Mouse (Mus musculus): ENCODE measurements around the gene Defb33. TPM values are rescaled to one million over a fixed set of nuclear protein-coding genes. Genes with fewer than 3 reads are reported as not detected.

The Defb33 gene
- not detected for polyA plus RNA-seq (2012; fragmentation: generic; extraction: Trizol)

DNA sequence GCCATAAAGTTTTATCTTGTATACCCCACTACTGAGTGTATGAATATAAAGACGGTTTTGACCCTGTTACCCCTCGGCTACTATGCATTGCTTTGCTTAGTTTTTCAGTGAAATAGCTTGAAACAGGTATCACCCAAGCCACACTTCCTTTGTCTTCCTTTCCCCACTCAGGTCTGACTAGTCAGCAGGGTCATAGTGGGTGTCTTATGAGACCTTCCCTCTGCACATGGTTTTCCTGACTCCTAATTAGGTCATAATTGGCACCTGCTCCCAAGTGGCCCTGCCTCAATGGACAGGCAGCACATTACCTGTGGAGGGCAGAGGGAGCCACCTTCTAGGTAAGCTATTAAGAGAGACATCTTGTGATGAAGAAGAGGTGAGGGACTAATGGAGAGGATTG lies at the start of gene Defb33:
TSS of gene Defb33 (plus strand) at position 301 of the 400 bp plus-strand sequence.
- Histone ChIP-seq H3K4me3 (no peak within 1 kb of the TSS), H3K79me2 (ENCODE audit: control insufficient read depth, insufficient read depth) (no peaks in the 10 kb centered on the region), H3ac (ENCODE audit: control insufficient read depth, insufficient read length) (no peak within 1 kb of the TSS), H3K36me3 (ENCODE audit: control insufficient read depth, insufficient read depth) (no peaks in the 10 kb centered on the region), H3K4me2 (ENCODE audit: low read depth) (no peak within 1 kb of the TSS), H3K27me3 (ENCODE audit: control insufficient read depth, insufficient read depth, insufficient read length) (no peaks in the 10 kb centered on the region)
- TF ChIP-seq POLR2AphosphoS2 (IDR thresholded peaks at IDR 0.05; ENCODE audit: insufficient read length, low read depth) (no peak), POLR2A (IDR thresholded peaks at IDR 0.05; ENCODE audit: insufficient read length, low read depth) (no peak), CEBPB (IDR thresholded peaks at IDR 0.05; ENCODE audit: insufficient read depth, poor library complexity, severe bottlenecking) (no peak), E2F4 (IDR thresholded peaks at IDR 0.05; ENCODE audit: insufficient read depth) (no peak), MYOD1 (IDR thresholded peaks at IDR 0.05; ENCODE audit: control insufficient read depth in 1 of 3, insufficient read length in 2 of 3, low read depth in 2 of 3) (no peak), MYOG (IDR thresholded peaks at IDR 0.05; ENCODE audit: control insufficient read depth in 1 of 3, insufficient read depth in 1 of 3, insufficient read length in 2 of 3, low read depth in 2 of 3) (no peak), TCF12 (IDR thresholded peaks at IDR 0.05; ENCODE audit: insufficient read depth, poor library complexity, severe bottlenecking) (no peak), MAX (IDR thresholded peaks at IDR 0.05; ENCODE audit: low read depth) (no peak), SRF (IDR thresholded peaks at IDR 0.05; ENCODE audit: control insufficient read depth, insufficient read length, low read depth) (no peak), TCF3 (IDR thresholded peaks at IDR 0.05; ENCODE audit: insufficient read length, low read depth) (no peak), REST (IDR thresholded peaks at IDR 0.05; ENCODE audit: insufficient read depth, insufficient read length) (no peak), USF1 (IDR thresholded peaks at IDR 0.05; ENCODE audit: low read depth) (no peak)

DNA sequence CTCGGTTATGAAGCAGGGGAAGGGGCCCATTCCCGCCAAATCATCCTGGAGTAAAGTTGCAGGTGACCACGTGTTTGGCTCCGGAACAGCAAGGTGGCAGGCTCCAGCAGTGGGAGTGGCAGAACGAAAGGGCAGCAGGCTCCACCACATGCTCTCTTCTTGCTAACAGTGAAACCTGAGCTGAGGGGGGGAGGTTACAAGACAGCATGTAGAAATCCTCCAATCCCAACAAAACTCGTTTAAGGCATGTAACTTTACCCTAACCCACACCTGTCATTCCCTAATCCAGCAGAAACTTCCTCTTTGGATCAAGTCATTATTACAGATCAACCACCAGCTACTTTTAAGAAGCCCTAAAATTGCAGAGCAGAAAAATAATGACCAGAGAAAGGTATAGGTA lies 17.9 kb upstream of the Defb33 start:
- H3K79me2 ChIP-seq (ENCODE audit: control insufficient read depth, insufficient read depth): no peaks in the 10 kb centered on the region
- no peak overlapping the region for H3ac ChIP-seq (ENCODE audit: control insufficient read depth, insufficient read length)
- H3K4me2 ChIP-seq (ENCODE audit: low read depth): no peak overlapping the region
- no peaks in the 10 kb centered on the region for H3K36me3 ChIP-seq (ENCODE audit: control insufficient read depth, insufficient read depth)
- H3K27me3 ChIP-seq (ENCODE audit: control insufficient read depth, insufficient read depth, insufficient read length): no peaks in the 10 kb centered on the region
- H3K4me3 ChIP-seq: no peak overlapping the region
- TF ChIP-seq E2F4 (IDR thresholded peaks at IDR 0.05; ENCODE audit: insufficient read depth): no peak

DNA sequence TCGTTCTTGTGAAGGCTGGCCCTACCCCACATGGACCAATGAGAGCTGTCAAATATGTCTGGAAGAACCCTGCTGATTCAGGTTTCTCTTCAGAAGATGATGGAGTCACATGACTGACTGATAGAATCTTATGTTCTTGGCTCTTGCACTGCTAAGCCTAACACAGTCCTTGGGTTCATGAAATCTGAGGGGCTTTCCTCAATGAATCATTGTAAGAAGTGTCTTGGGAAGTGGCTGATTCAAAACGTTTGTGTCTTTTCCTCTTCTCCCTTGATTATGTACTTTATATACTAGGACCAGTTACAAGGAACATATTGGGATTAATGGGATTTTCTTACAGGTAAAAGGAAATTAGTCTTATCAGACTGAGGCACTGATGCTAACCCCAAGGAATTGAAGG lies 10.1 kb downstream of the Defb33 start, which contains the start of gene Gm15056:
TSS of gene Gm15056 (minus strand) at position 101 of the 400 bp plus-strand sequence.
- TF ChIP-seq E2F4 (IDR thresholded peaks at IDR 0.05; ENCODE audit: insufficient read depth) (no peak), TCF3 (IDR thresholded peaks at IDR 0.05; ENCODE audit: insufficient read length, low read depth) (no peak), CEBPB (IDR thresholded peaks at IDR 0.05; ENCODE audit: insufficient read depth, poor library complexity, severe bottlenecking) (no peak), USF1 (IDR thresholded peaks at IDR 0.05; ENCODE audit: low read depth) (no peak), MYOG (IDR thresholded peaks at IDR 0.05; ENCODE audit: control insufficient read depth in 1 of 3, insufficient read depth in 1 of 3, insufficient read length in 2 of 3, low read depth in 2 of 3) (no peak), SRF (IDR thresholded peaks at IDR 0.05; ENCODE audit: control insufficient read depth, insufficient read length, low read depth) (no peak), MAX (IDR thresholded peaks at IDR 0.05; ENCODE audit: low read depth) (no peak), TCF12 (IDR thresholded peaks at IDR 0.05; ENCODE audit: insufficient read depth, poor library complexity, severe bottlenecking) (no peak)
- Histone ChIP-seq H3K4me2 (ENCODE audit: low read depth) (no peak within 1 kb of the TSS), H3ac (ENCODE audit: control insufficient read depth, insufficient read length) (no peak within 1 kb of the TSS), H3K36me3 (ENCODE audit: control insufficient read depth, insufficient read depth) (no peaks in the 10 kb centered on the region), H3K4me3 (no peak within 1 kb of the TSS), H3K27me3 (ENCODE audit: control insufficient read depth, insufficient read depth, insufficient read length) (no peaks in the 10 kb centered on the region), H3K79me2 (ENCODE audit: control insufficient read depth, insufficient read depth) (no peaks in the 10 kb centered on the region)

- TF ChIP-seq TCF3 (IDR thresholded peaks at IDR 0.05; ENCODE audit: insufficient read length, low read depth): no peak
- TF ChIP-seq MYOD1 (IDR thresholded peaks at IDR 0.05; ENCODE audit: control insufficient read depth in 1 of 3, insufficient read length in 2 of 3, low read depth in 2 of 3): no peak
- no peak for TF ChIP-seq REST (IDR thresholded peaks at IDR 0.05; ENCODE audit: insufficient read depth, insufficient read length)
- TF ChIP-seq CEBPB (IDR thresholded peaks at IDR 0.05; ENCODE audit: insufficient read depth, poor library complexity, severe bottlenecking): no peak
- TF ChIP-seq POLR2A (IDR thresholded peaks at IDR 0.05; ENCODE audit: insufficient read length, low read depth): no peak
- TF ChIP-seq MYOG (IDR thresholded peaks at IDR 0.05; ENCODE audit: control insufficient read depth in 1 of 3, insufficient read depth in 1 of 3, insufficient read length in 2 of 3, low read depth in 2 of 3): no peak
- TF ChIP-seq TCF12 (IDR thresholded peaks at IDR 0.05; ENCODE audit: insufficient read depth, poor library complexity, severe bottlenecking): no peak
- Histone ChIP-seq H3K27me3 (ENCODE audit: control insufficient read depth, insufficient read depth, insufficient read length) (no peaks in the 10 kb centered on the region), H3K4me3 (no peak overlapping the region), H3K36me3 (ENCODE audit: control insufficient read depth, insufficient read depth) (no peaks in the 10 kb centered on the region), H3K79me2 (ENCODE audit: control insufficient read depth, insufficient read depth) (no peaks in the 10 kb centered on the region), H3ac (ENCODE audit: control insufficient read depth, insufficient read length) (no peak overlapping the region), H3K4me2 (ENCODE audit: low read depth) (no peak overlapping the region)
Observed at GRCm38 (mm10) chr8:20907119-20907518, 14.7 kb downstream of the Defb33 start.

- no peak overlapping the region for H3ac ChIP-seq (ENCODE audit: control insufficient read depth, insufficient read length)
- H3K27me3 ChIP-seq (ENCODE audit: control insufficient read depth, insufficient read depth, insufficient read length): no peaks in the 10 kb centered on the region
- H3K4me3 ChIP-seq: no peak overlapping the region
- no peaks in the 10 kb centered on the region for H3K79me2 ChIP-seq (ENCODE audit: control insufficient read depth, insufficient read depth)
- H3K4me2 ChIP-seq (ENCODE audit: low read depth): no peak overlapping the region
- no peak for TF ChIP-seq MAX (IDR thresholded peaks at IDR 0.05; ENCODE audit: low read depth)
- TF ChIP-seq TCF3 (IDR thresholded peaks at IDR 0.05; ENCODE audit: insufficient read length, low read depth): no peak
- TF ChIP-seq TCF12 (IDR thresholded peaks at IDR 0.05; ENCODE audit: insufficient read depth, poor library complexity, severe bottlenecking): no peak
- TF ChIP-seq POLR2AphosphoS2 (IDR thresholded peaks at IDR 0.05; ENCODE audit: insufficient read length, low read depth): no peak
- TF ChIP-seq POLR2A (IDR thresholded peaks at IDR 0.05; ENCODE audit: insufficient read length, low read depth): no peak
- no peak for TF ChIP-seq MYOD1 (IDR thresholded peaks at IDR 0.05; ENCODE audit: control insufficient read depth in 1 of 3, insufficient read length in 2 of 3, low read depth in 2 of 3)
- TF ChIP-seq SRF (IDR thresholded peaks at IDR 0.05; ENCODE audit: control insufficient read depth, insufficient read length, low read depth): no peak
- no peak for TF ChIP-seq E2F4 (IDR thresholded peaks at IDR 0.05; ENCODE audit: insufficient read depth)
- TF ChIP-seq CEBPB (IDR thresholded peaks at IDR 0.05; ENCODE audit: insufficient read depth, poor library complexity, severe bottlenecking): no peak
- no peak for TF ChIP-seq REST (IDR thresholded peaks at IDR 0.05; ENCODE audit: insufficient read depth, insufficient read length)
- no peak for TF ChIP-seq MYOG (IDR thresholded peaks at IDR 0.05; ENCODE audit: control insufficient read depth in 1 of 3, insufficient read depth in 1 of 3, insufficient read length in 2 of 3, low read depth in 2 of 3)
- TF ChIP-seq USF1 (IDR thresholded peaks at IDR 0.05; ENCODE audit: low read depth): no peak
- H3K36me3 ChIP-seq (ENCODE audit: control insufficient read depth, insufficient read depth): no peaks in the 10 kb centered on the region
Observed at GRCm38 (mm10) chr8:20908256-20908655, 15.8 kb downstream of the Defb33 start.

All from myocyte (in vitro differentiated cells).